ENCODE assay signal across 18 mouse cellular contexts in the genomic region with DNA sequence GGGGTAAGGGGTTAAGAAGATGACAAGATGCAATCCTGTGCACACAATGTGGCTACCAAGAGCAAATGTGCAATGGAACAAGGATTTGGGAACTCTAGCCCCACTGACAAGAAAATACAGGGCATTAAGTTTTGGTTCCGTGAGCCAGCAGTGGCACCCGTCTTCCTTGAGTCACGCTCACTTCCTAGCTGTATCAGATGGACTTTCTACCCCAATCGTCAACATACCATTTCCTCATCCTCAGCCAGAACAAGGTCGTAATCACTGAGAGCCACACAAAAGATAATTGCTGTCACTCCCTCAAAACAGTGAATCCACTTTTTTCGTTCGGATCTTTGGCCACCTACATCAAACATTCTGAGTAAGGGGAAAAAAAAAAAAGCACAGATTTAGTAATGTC. TPM values are rescaled to one million over a fixed set of nuclear protein-coding genes. Genes with fewer than 3 reads are reported as not detected.
"Had no signal": no experiment of that assay in that cellular context is flagged by ENCODE, and none has a peak within 500 bp of the region (broad histone marks: within the 10 kb centered on the region; RNA-seq: fewer than 3 reads in every experiment).

No protein-coding gene starts in this region.

- H3K27me3 ChIP-seq: kidney, embryonic 15.5 days; limb, embryonic 12.5 days; limb, embryonic 15.5 days; liver, embryonic 13.5 days; neural tube, embryonic 13.5 days had no signal

- H3K4me3 ChIP-seq: kidney, embryonic 15.5 days; limb, embryonic 12.5 days; limb, embryonic 15.5 days; liver, embryonic 13.5 days; myocyte; neural tube, embryonic 13.5 days had no signal

- H3K9me3 ChIP-seq: kidney, embryonic 15.5 days; limb, embryonic 12.5 days; limb, embryonic 15.5 days; liver, embryonic 13.5 days; neural tube, embryonic 13.5 days had no signal

- DNase-seq: kidney, adult 2 months; kidney, postnatal 10 days; kidney, postnatal 36 days; left cerebral cortex, postnatal 4 days; liver, embryonic 13.5 days; lung, adult 2 months; midbrain, embryonic 14.5 days; retina, postnatal 1 day; right cerebral cortex, postnatal 25 days; thymus, adult 18-20 months; thymus, postnatal 36 days had no signal

- H3K4me2 ChIP-seq: kidney, embryonic 15.5 days; limb, embryonic 12.5 days; limb, embryonic 15.5 days; liver, embryonic 13.5 days; midbrain, embryonic 11.5 days; neural tube, embryonic 13.5 days had no signal

- H3K27ac ChIP-seq: kidney, embryonic 15.5 days; limb, embryonic 12.5 days; limb, embryonic 15.5 days; liver, embryonic 13.5 days; neural tube, embryonic 13.5 days had no signal

- H3K4me1 ChIP-seq: kidney, embryonic 15.5 days; limb, embryonic 12.5 days; limb, embryonic 15.5 days; neural tube, embryonic 13.5 days had no signal

- H3K9ac ChIP-seq: kidney, embryonic 15.5 days; limb, embryonic 12.5 days; limb, embryonic 15.5 days; liver, embryonic 13.5 days; neural tube, embryonic 13.5 days had no signal

RNA-seq across cellular contexts. Expression of a gene that starts 19.7 kb away (rescaled TPM):
- polyA plus RNA-seq: lung, adult 2 months had no signal

RNA-seq across cellular contexts. Expression of a gene that starts 42.4 kb away (rescaled TPM):
- polyA plus RNA-seq: kidney, adult 2 months; liver, embryonic 13.5 days; lung, adult 2 months; spleen, adult 2 months had no signal
